Mouse (Mus musculus): ENCODE measurements around the gene Epb41l1. TPM values are rescaled to one million over a fixed set of nuclear protein-coding genes. Genes with fewer than 3 reads are reported as not detected.
"Not testable (repeated sequence)": the region's sequence is repeated elsewhere in the genome, so short reads cannot be mapped to it uniquely, and the experiment has no call there.

The Epb41l1 gene
- polyA plus RNA-seq, 1 experiment from 2014 or later: 0.76 TPM

- Histone ChIP-seq H3K4me1 (ENCODE audit: control insufficient read depth, insufficient read depth, low read length) (no peaks in the 10 kb centered on the region), H3K9me3 (replicated peaks; ENCODE audit: control insufficient read depth, low read length) (no peaks in the 10 kb centered on the region), H3K9ac (ENCODE audit: low read length) (no peak overlapping the region), H3K27ac (ENCODE audit: low read length) (no peak overlapping the region), H3K4me2 (ENCODE audit: low read depth, low read length) (no peak overlapping the region), H3K27me3 (ENCODE audit: control insufficient read depth, insufficient read depth, low read length) (no peaks in the 10 kb centered on the region), H3K36me3 (ENCODE audit: control insufficient read depth, insufficient read depth) (no peaks in the 10 kb centered on the region), H3K4me3 (ENCODE audit: low read length) (no peak overlapping the region)
- WGBS: 61% methylated on average over 1 of the region's 1 CpGs
- ATAC-seq (replicated peaks; ENCODE audit: extremely low read depth, insufficient read depth, low FRiP score): no peak
Measured at GRCm38 (mm10) chr2:156399485-156399884, 21.2 kb upstream of the Epb41l1 start.

- WGBS: 6% methylated on average over 9 of the region's 9 CpGs
- H3K9ac ChIP-seq (ENCODE audit: low read length): no peak overlapping the region
- no peaks in the 10 kb centered on the region for H3K4me1 ChIP-seq (ENCODE audit: control insufficient read depth, insufficient read depth, low read length)
- H3K4me3 ChIP-seq (ENCODE audit: low read length): no peak overlapping the region
- no peaks in the 10 kb centered on the region for H3K9me3 ChIP-seq (replicated peaks; ENCODE audit: control insufficient read depth, low read length)
- no peaks in the 10 kb centered on the region for H3K36me3 ChIP-seq (ENCODE audit: control insufficient read depth, insufficient read depth)
- H3K27ac ChIP-seq (ENCODE audit: low read length): no peak overlapping the region
- no peak overlapping the region for H3K4me2 ChIP-seq (ENCODE audit: low read depth, low read length)
- H3K27me3 ChIP-seq (ENCODE audit: control insufficient read depth, insufficient read depth, low read length): no peaks in the 10 kb centered on the region
- no peak for ATAC-seq (replicated peaks; ENCODE audit: extremely low read depth, insufficient read depth, low FRiP score)
Measured at GRCm38 (mm10) chr2:156401331-156401730, 19.4 kb upstream of the Epb41l1 start.

DNA sequence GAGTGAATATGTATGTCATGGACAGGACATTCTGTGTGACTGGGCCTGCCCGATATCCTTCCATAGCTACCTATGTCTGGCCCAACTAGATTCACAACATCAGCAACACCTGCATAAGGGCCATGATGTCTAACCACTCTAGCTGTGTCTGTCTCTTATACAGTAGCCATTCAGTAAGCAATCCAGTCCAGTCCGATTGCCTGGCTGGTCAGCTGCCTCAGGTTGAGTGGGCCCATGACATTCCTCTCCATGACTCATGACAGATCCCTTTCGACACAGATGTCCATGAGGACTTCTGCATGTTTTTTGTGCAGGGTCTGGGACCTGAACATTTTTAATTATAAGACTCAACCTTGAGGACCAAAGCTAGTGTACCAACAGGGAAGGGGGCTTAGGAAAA lies 18.7 kb upstream of the Epb41l1 start:
- Histone ChIP-seq H3K27ac (ENCODE audit: low read length) (no peak overlapping the region), H3K9me3 (replicated peaks; ENCODE audit: control insufficient read depth, low read length) (no peaks in the 10 kb centered on the region), H3K4me2 (ENCODE audit: low read depth, low read length) (no peak overlapping the region), H3K27me3 (ENCODE audit: control insufficient read depth, insufficient read depth, low read length) (no peaks in the 10 kb centered on the region), H3K4me3 (ENCODE audit: low read length) (no peak overlapping the region), H3K9ac (ENCODE audit: low read length) (no peak overlapping the region), H3K4me1 (ENCODE audit: control insufficient read depth, insufficient read depth, low read length) (no peaks in the 10 kb centered on the region), H3K36me3 (ENCODE audit: control insufficient read depth, insufficient read depth) (no peaks in the 10 kb centered on the region)
- ATAC-seq (replicated peaks; ENCODE audit: extremely low read depth, insufficient read depth, low FRiP score): no peak
- 70% methylated on average over 3 of the region's 3 CpGs for WGBS

DNA sequence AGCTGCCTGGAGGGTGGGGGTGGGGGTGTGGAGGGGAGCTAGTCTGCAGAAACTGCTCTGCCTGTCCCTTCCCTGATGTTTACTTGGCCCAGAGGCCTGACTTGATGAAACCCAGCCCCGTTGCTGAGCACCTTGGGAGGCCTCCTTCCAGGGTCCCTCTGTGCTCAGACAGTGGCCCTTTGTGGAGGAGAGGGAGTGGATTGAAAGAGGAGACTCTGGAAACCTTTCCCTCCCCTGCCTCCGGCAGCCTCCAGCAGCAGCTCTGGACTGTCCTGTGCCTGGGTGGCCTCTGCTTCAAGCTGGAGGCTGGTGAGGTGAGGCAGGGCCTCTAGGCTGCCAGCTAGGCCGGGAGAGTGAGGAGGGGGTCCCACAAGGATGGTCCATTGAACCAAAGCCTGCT lies 13.7 kb upstream of the Epb41l1 start:
- no peak for ATAC-seq (replicated peaks; ENCODE audit: extremely low read depth, insufficient read depth, low FRiP score)
- no peak overlapping the region for H3K4me3 ChIP-seq (ENCODE audit: low read length)
- no peaks in the 10 kb centered on the region for H3K9me3 ChIP-seq (replicated peaks; ENCODE audit: control insufficient read depth, low read length)
- no peak overlapping the region for H3K9ac ChIP-seq (ENCODE audit: low read length)
- WGBS: 36% methylated on average over 3 of the region's 3 CpGs
- H3K4me2 ChIP-seq (ENCODE audit: low read depth, low read length): no peak overlapping the region
- H3K27ac ChIP-seq (ENCODE audit: low read length): no peak overlapping the region
- H3K4me1 ChIP-seq (ENCODE audit: control insufficient read depth, insufficient read depth, low read length): no peaks in the 10 kb centered on the region
- H3K36me3 ChIP-seq (ENCODE audit: control insufficient read depth, insufficient read depth): no peaks in the 10 kb centered on the region
- H3K27me3 ChIP-seq (ENCODE audit: control insufficient read depth, insufficient read depth, low read length): no peaks in the 10 kb centered on the region

DNA sequence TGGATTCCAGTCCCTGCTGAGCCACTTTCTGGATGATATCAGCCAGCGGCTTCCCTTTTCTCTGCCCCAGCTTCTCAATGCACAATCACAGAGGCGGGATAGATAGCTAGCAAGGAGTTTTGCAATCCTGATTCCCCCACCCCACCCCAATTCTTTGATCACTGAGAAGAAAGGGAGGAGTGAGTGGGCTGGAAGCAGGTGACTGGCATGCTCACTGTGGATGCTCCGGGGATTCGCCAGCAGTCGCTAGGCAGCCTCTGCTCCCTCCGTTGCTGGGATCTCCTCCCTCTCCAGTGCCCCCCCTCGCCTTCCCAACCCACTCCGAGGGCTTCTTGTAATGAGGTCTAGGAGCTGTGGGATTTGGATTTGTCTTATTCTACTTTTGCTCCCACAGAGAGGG lies 12.5 kb upstream of the Epb41l1 start:
- WGBS: 60% methylated on average over 8 of the region's 8 CpGs
- Histone ChIP-seq H3K4me2 (ENCODE audit: low read depth, low read length) (no peak overlapping the region), H3K4me1 (ENCODE audit: control insufficient read depth, insufficient read depth, low read length) (no peaks in the 10 kb centered on the region), H3K9me3 (replicated peaks; ENCODE audit: control insufficient read depth, low read length) (no peaks in the 10 kb centered on the region), H3K9ac (ENCODE audit: low read length) (no peak overlapping the region), H3K4me3 (ENCODE audit: low read length) (no peak overlapping the region), H3K36me3 (ENCODE audit: control insufficient read depth, insufficient read depth) (no peaks in the 10 kb centered on the region), H3K27me3 (ENCODE audit: control insufficient read depth, insufficient read depth, low read length) (no peaks in the 10 kb centered on the region), H3K27ac (ENCODE audit: low read length) (no peak overlapping the region)
- no peak for ATAC-seq (replicated peaks; ENCODE audit: extremely low read depth, insufficient read depth, low FRiP score)

DNA sequence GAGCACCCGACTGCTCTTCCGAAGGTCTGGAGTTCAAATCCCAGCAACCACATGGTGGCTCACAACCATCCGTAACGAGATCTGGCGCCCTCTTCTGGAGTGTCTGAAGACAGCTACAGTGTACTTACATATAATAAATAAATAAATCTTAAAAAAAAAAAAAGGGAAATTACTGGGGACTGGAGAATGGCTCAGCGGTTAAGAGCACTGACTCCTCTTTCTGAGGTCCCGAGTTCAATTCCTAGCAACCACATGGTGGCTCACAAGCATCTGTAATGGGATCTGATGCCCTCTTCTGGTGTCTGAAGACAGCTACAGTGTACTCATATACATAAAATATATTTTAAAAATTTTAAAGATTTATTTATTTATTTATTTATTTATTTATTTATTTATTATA lies 9.4 kb upstream of the Epb41l1 start:
- H3K27ac ChIP-seq (ENCODE audit: low read length); H3K27me3 ChIP-seq (ENCODE audit: control insufficient read depth, insufficient read depth, low read length); H3K9ac ChIP-seq (ENCODE audit: low read length); H3K9me3 ChIP-seq (replicated peaks; ENCODE audit: control insufficient read depth, low read length); H3K4me2 ChIP-seq (ENCODE audit: low read depth, low read length); H3K36me3 ChIP-seq (ENCODE audit: control insufficient read depth, insufficient read depth); ATAC-seq (replicated peaks; ENCODE audit: extremely low read depth, insufficient read depth, low FRiP score); H3K4me3 ChIP-seq (ENCODE audit: low read length); H3K4me1 ChIP-seq (ENCODE audit: control insufficient read depth, insufficient read depth, low read length): not testable (repeated sequence)
- 85% methylated on average over 4 of the region's 7 CpGs for WGBS

DNA sequence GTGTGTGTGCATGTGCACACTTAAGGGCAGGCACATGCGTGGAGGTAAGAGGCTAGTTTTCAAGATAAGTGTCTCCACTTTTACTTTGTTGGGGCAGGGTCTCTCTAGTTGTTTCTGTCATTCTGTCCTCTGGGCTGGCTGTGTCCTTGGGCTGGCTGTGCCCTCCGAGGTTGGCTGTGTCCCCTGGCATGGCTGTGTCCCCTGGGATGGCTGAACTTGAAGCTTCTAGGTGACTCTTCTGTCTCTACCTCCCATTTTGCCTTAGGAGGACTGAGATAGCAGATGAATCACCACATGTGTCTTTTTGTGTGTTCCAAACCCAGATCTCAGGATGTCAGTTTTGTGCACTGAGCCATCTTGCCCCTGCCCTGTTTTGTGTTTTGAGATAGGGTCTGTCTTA lies 5.7 kb upstream of the Epb41l1 start:
- Histone ChIP-seq H3K27me3 (ENCODE audit: control insufficient read depth, insufficient read depth, low read length) (peaks cover 7% of the 10 kb centered on the region), H3K4me2 (ENCODE audit: low read depth, low read length) (no peak overlapping the region), H3K4me1 (ENCODE audit: control insufficient read depth, insufficient read depth, low read length) (no peaks in the 10 kb centered on the region), H3K4me3 (ENCODE audit: low read length) (no peak overlapping the region), H3K36me3 (ENCODE audit: control insufficient read depth, insufficient read depth) (no peaks in the 10 kb centered on the region), H3K9ac (ENCODE audit: low read length) (no peak overlapping the region), H3K9me3 (replicated peaks; ENCODE audit: control insufficient read depth, low read length) (no peaks in the 10 kb centered on the region), H3K27ac (ENCODE audit: low read length) (no peak overlapping the region)
- 55% methylated on average over 2 of the region's 2 CpGs for WGBS
- no peak for ATAC-seq (replicated peaks; ENCODE audit: extremely low read depth, insufficient read depth, low FRiP score)

DNA sequence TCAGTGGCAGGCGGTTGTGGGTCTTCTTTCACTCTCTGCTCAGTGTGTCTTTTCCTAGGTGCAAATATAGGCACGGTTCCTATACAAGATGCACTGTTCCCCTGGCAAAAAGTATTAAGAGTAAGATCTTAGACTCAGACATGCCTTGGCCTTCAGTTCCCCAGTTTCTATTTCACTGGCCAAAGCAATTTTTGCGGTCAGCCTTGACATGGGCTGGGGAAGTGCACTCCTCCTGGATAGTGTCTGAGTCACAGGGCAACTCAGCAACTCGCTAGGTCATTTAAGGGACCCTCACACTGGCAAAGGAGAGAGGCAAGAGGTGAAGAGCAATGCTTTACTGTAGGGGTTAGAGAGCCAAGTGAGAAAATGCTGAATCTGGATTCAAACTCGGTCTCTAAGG lies 5.0 kb upstream of the Epb41l1 start:
- H3K27me3 ChIP-seq (ENCODE audit: control insufficient read depth, insufficient read depth, low read length): peaks cover 10% of the 10 kb centered on the region
- no peak overlapping the region for H3K4me2 ChIP-seq (ENCODE audit: low read depth, low read length)
- H3K9me3 ChIP-seq (replicated peaks; ENCODE audit: control insufficient read depth, low read length): no peaks in the 10 kb centered on the region
- ATAC-seq (replicated peaks; ENCODE audit: extremely low read depth, insufficient read depth, low FRiP score): no peak
- 65% methylated on average over 5 of the region's 5 CpGs for WGBS
- no peaks in the 10 kb centered on the region for H3K36me3 ChIP-seq (ENCODE audit: control insufficient read depth, insufficient read depth)
- H3K4me3 ChIP-seq (ENCODE audit: low read length): no peak overlapping the region
- H3K27ac ChIP-seq (ENCODE audit: low read length): no peak overlapping the region
- no peaks in the 10 kb centered on the region for H3K4me1 ChIP-seq (ENCODE audit: control insufficient read depth, insufficient read depth, low read length)
- no peak overlapping the region for H3K9ac ChIP-seq (ENCODE audit: low read length)

DNA sequence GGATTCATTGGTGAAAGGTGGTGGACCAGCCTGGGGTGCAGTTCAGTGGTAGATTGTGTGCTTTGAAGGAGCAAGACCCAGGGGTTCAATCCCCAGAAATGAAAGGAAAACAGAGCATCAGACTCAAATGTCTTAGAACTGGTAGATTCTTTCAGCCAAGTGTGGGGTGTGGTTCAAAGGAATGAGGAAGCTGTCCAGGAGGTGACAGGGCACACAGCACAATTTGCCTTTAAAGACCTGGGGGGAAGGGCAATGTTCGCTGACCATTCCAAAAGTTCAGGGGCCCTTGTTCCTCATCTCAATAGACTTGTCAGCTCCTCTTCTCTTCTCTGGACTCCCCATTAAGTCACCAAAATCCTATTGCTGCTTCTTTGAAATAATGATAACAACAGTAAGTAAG lies 3.5 kb upstream of the Epb41l1 start:
- no peak overlapping the region for H3K4me2 ChIP-seq (ENCODE audit: low read depth, low read length)
- peaks cover 17% of the 10 kb centered on the region for H3K27me3 ChIP-seq (ENCODE audit: control insufficient read depth, insufficient read depth, low read length)
- H3K27ac ChIP-seq (ENCODE audit: low read length): no peak overlapping the region
- 67% methylated on average over 1 of the region's 1 CpGs for WGBS
- no peak overlapping the region for H3K4me3 ChIP-seq (ENCODE audit: low read length)
- no peaks in the 10 kb centered on the region for H3K36me3 ChIP-seq (ENCODE audit: control insufficient read depth, insufficient read depth)
- H3K4me1 ChIP-seq (ENCODE audit: control insufficient read depth, insufficient read depth, low read length): peaks cover 8% of the 10 kb centered on the region; the same call in 1 of the 2 replicates
- H3K9ac ChIP-seq (ENCODE audit: low read length): no peak overlapping the region
- no peaks in the 10 kb centered on the region for H3K9me3 ChIP-seq (replicated peaks; ENCODE audit: control insufficient read depth, low read length)
- no peak for ATAC-seq (replicated peaks; ENCODE audit: extremely low read depth, insufficient read depth, low FRiP score)

DNA sequence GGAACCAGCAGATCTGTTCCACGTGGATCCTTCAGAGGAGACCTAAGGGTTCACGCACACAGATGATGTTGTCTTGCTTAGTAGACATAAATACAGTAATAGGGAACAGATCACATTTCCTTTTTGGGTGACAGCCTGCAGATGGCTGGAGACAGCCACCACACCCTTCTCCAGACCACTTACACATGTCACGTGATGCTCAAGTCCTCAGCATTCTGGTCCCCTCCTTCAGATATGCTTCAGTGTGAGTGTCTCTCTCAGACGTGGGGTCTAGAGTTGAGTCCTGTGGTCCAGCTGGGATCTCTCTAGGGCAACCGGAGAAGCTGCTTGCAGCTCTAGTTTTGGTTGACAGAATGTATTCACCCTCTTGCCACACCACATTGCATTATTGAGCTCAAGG lies 2.2 kb upstream of the Epb41l1 start:
- Histone ChIP-seq H3K27ac (ENCODE audit: low read length) (no peak overlapping the region), H3K36me3 (ENCODE audit: control insufficient read depth, insufficient read depth) (no peaks in the 10 kb centered on the region), H3K9me3 (replicated peaks; ENCODE audit: control insufficient read depth, low read length) (no peaks in the 10 kb centered on the region), H3K4me1 (ENCODE audit: control insufficient read depth, insufficient read depth, low read length) (peaks cover 15% of the 10 kb centered on the region; the same call in 1 of the 2 replicates), H3K4me2 (ENCODE audit: low read depth, low read length) (no peak overlapping the region), H3K27me3 (ENCODE audit: control insufficient read depth, insufficient read depth, low read length) (peaks cover 24% of the 10 kb centered on the region), H3K9ac (ENCODE audit: low read length) (no peak overlapping the region), H3K4me3 (ENCODE audit: low read length) (no peak overlapping the region)
- ATAC-seq (replicated peaks; ENCODE audit: extremely low read depth, insufficient read depth, low FRiP score): no peak
- WGBS: 60% methylated on average over 5 of the region's 5 CpGs

Data from heart, embryonic 16.5 days (tissue).